Mouse (Mus musculus) natural killer cell, adult 2 months (primary cell): Measurements from ENCODE around the gene Atp5s.

Source experiments
- DNase-seq, 2 experiments: peaks; one replicate each; pipeline ENCODE4 v3.0.0; 2022; ENCODE audit warnings: low spot score in 2 of 2

The Atp5s gene

GRCm38 (mm10) chr12:69777957-69778356 lies 53.2 kb downstream of the Atp5s start:
- DNase-seq = no peak

GRCm38 (mm10) chr12:69781480-69781879 lies 56.7 kb downstream of the Atp5s start:
- no peak for DNase-seq

GRCm38 (mm10) chr12:69781935-69782650 lies 57.3 kb downstream of the Atp5s start:
- no peak for DNase-seq

- DNase-seq = no peak
Measured at GRCm38 (mm10) chr12:69783247-69784025, 58.7 kb downstream of the Atp5s start.

- DNase-seq = no peak
Measured at GRCm38 (mm10) chr12:69785471-69785870, 60.7 kb downstream of the Atp5s start.

GRCm38 (mm10) chr12:69788380-69788779 lies 63.6 kb downstream of the Atp5s start:
- no peak for DNase-seq

- no peak for DNase-seq
Measured at GRCm38 (mm10) chr12:69789766-69790529, 65.2 kb downstream of the Atp5s start.

- peak in 1 of 2 experiments; percentile 60 for DNase-seq
Measured at GRCm38 (mm10) chr12:69790530-69791505, 66.1 kb downstream of the Atp5s start, which contains the start of gene Cdkl1. Cdkl1 (minus strand) TSS chr12:69791267.
